Mouse (Mus musculus): ENCODE results near the gene Il12rb1.

Gene Il12rb1

DNA sequence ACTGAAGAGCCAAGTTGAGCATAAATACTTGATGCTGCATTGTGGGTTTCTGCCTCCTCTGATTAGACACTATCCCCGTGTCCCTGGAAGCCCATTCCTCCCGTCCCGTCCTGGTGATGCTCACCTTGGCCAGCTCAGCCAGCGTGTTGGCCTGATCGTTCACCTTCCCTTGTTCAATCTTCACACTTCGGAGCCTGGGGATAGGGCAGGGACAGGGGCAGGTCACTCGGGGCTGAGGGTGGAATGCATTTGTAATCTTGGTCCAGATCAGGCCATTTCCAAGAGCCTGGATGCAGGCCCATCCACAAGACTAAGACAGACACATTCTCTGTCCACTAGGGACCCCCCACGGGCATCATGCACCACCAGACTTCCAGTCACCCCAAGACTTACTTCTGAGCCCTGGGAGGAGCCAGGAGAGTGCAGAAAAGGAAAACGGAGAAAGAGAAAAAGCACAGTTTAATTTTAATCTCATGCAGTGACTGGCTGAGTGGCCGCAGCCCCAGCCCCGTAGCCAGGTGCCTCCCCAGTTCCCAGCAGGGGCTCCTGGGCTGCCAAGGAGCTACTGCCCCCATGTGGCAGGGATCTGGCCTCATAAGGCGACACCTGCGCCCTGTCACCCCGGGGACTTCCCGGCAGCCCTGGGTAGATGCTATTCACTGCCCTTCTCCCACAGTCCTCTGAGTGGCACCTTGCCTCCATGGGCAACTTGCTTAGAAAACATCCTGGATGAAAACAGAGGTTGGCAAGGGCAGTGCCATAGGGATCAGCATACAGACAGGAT, 38.3 kb downstream of the Il12rb1 start:
- in situ Hi-C loops (cut with MboI, MseI) = no loop called here

DNA sequence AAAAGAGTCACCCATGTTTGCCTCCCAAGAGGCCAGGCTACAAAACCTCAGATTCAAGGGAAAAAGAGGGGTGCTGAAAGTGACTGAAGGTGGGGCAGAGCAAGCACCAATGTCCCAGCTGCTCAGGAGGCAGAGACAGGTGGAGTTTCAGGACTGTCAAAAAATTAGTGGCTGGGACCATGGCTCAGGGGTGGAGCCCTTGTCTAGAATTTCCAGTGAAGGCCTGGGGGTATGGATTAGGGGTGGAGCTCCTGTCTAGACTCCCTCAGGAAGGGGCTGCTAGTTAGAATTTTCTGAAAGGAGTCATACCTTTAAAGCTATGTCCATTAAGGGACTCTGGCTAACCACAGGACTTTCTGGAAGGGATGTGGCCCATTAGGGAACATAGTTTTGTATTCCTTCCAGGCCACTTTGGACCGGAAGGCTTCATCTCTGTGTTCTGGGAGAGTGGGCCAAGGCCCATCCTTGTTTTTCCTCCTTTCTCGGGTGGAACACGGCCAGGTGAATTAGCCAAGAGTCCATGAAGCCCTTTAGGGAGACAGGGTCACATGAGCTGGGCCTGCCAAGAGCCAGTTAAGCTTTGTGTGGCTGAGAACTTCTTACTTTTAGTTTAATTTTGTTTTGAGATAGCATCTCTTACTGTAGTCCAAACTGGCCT, 41.2 kb downstream of the Il12rb1 start:
- in situ Hi-C loops (cut with MboI, MseI) = no loop called here

DNA sequence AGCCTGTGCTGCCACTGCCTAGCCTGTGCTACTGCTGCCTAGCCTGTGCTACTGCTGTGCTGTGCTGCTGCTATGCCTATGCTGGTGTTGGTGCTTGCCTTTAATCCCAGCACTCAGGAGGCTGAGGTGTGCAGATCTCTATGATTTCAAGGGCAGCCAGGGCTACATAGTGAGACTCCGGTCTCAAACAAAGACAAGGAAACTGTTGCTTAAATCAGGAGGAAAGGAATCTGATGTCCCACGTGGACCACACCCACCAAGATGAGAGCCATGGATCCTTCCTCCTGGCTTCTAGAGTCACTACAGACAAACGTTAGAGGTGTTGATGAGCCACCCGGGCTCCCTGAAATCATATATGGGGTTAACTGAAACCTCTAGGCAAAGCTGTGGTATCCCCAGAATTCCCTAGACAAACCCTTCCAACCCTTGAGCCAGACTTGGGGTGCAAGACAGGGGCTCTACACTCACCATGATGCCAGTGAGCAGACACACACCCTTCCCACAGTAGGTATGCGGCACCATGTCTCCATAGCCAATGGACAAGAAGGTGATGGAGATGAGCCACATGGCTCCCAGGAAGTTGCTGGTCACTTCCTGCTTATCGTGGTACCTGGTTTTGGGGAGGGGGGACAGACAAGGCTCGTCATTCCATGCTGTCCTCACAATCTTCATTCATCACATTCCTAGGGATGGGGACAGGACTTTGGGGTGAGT, 42.0 kb downstream of the Il12rb1 start:
- in situ Hi-C loops (cut with MboI, MseI) = no loop called here

DNA sequence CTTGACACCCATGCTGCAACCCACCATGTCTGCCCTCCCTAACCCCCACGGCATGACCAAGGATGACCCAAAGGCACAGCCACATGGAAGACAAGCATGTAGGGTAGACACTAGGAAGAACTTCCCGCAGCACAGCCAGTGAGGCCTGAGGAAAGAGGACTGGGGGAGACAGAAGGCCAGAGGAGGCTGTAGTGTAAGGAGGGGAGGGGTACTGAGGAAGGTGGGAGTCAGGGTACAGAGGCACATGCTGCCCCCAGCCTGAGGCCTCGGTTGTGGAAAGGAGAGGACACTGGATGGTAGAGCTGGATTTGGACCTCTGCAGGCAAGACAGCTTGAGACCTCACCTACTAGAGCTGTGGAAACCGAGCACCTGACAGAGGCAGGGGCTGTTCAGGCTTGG, 42.7 kb downstream of the Il12rb1 start:
- in situ Hi-C loops (cut with MboI, MseI) = no loop called here

DNA sequence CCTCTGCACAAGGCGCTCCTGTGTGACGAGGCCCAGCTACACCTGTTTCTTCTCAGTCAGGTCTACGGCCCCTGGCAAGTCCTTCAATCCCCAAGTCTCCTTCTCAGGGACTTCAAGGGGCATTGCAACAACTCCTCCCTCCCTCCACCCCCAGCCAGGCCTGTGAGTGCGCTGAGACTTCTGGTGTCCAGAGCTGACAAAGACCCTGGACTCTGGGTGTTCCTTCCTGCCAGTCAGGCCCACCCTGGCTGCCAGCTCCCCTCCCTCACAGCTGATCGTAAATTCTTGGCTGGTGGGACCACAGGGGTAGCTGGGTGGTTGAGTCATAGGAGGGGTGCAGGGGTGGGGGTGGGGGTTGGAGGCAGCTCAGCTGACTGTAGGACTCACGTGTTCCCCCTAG, 43.6 kb downstream of the Il12rb1 start:
- in situ Hi-C loops (cut with MboI, MseI) = no loop called here

DNA sequence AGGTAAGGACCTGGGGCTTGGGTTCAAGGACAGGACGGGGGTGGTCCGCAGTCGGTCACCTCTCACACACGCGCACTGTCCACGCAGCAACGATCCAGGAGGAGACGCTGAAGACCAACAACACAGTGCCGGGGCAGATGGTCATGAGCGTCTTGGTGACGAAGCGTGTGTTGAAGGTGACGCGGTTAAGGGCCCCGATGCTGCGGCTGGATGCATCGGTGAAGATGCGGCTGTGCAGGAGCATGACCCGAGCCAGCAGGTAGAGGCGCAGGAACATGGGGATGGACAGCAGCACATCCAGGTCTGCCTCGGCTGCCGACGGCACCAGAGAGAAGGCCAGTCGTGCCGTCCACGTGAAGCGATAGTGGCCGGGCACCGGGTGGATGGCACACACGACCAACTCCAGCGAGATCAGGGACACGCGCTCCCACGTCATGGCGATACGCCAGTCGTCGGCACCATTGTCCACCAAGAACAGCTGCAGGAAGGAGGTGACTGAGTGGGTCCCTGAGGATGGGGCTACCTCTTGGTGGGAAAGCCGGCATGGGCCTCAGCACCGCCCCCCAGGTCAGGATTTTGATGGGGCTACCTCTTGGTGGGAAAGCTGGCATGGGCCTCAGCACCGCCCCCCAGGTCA, 44.5 kb downstream of the Il12rb1 start:
- in situ Hi-C loops (cut with MboI, MseI) = no loop called here

DNA sequence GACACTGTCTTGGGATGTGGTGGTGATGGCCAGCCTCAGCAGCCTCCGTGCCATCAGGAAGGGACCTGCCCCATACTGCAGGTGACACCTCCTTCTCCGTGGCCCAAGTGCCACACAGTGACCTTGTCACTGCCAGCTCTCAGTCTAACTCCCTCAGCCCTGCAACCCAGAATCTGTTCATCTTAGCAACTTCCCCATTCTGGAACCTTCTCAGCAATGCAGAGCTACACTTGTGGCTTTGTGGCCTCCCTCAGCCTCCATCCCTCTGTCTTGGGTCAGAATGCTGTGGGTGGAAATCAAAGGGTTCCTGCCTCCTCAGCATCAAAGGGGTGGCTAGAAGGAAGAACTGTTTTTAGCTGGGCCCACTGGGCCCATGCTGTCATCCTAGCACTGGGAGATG, 45.6 kb downstream of the Il12rb1 start:
- in situ Hi-C loops (cut with MboI, MseI) = no loop called here

DNA sequence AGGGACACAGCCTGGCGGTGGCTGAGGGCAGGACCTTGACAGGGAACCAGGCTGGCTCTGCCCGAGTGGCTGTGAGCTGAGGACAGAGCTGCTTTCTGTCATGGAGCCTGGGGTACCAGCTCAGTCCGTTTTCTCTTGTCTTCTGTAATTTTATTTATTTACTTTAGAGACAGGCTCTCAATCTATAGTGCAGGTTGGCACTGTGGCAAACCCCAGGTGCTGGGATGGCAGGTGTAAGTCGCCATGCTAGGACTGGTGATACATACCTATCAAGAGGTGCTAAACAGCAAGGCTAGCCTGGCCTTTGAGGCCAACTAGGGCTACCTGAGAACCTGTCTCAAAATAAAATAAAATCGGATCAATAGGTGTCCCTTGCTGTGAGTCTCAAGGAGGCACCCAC, 47.8 kb downstream of the Il12rb1 start:
- in situ Hi-C loops (cut with MboI, MseI) = no loop called here

DNA sequence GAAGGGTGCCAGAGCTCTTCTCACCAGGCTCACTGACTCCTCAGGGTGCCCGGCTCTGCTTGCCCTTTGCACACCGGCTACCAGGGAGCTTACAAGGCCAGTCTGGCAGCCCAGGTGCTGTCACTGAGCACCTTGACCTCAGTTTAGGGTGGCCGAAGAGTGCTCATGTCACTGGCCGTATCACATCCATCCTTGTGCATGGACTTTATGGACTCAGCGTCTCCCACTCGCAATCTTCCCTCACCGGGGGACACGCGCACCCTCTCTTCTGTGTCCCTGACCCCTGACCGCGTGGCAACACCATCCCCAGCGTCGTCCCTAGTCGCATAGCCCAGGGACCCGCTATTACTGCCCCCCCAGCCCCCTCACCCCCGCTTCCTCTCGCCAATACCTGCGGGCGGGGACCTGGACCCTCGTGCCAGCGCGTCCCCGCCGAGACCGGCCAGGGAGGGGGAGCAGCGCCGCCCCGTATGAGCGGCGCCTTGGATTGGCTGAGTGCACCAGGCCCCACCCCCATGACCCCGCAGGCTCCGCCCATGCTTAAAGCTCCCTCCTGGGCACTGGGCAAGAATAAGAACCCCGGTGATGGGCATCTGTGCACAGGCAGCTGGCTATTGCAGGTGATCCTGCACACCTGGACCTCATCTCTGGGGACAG, 48.4 kb downstream of the Il12rb1 start:
- in situ Hi-C loops (cut with MboI, MseI) = no loop called here

DNA sequence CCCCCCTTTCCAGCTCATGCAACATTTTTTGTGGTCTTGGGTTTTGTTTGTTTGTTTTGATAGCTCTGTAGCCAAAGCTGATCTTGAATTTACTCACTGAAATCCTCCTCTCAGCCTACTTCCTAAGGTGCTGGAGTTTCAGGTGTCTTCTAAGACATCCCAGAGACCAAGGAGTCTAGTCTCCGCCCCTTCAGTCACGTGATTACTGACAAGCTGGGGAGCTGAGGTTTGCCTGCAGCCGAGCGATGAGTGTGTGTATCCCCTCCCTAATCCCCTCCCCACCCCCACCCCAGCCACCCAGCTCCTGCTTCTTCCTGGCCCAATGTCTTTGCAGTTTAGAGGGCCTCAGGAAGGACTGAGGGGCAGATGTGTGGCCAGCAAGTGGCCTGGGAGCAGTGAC, 49.3 kb downstream of the Il12rb1 start:
- in situ Hi-C loops (cut with MboI, MseI) = no loop called here

DNA sequence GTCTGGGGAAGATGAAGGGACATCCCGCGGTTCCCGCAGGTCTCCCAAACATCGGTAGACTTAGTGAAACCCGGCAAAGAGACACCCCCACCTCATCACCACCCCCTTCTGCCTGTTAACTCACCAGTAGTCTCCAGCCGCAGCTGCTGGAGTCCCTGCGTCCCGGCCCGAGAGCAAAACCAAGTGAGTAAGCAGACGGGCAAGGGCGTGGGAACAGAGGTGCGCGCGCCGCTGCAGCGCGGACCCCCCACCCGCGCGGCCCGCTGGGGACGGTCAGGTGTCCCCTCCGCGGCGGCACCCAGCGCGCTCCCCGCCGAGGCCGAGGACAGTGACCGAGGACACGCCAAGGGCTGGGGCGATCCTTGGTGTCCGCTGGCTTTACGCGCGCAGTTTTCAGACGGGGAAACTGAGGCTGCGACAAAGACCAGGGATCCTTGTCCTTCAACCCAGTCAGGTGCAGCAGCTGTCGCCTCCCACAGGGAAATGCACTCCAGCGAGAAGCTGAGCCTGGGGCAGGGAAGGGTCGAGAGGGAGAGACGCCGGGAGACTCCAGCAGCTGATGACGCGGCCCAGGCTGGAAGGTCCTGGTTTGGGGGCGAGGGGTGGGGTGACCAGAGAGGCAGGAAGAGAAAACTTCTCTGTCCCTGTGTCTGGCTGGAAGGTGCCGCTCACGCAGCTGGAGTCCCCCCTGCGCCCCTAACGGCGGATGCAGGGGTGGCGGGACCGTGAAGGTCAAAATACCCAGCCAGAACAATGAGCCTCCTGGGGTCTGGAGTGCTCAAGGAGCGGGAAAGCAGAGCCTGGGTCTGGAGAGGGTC, 54.8 kb downstream of the Il12rb1 start, which contains the start of gene Kcnn1:
Gene Kcnn1, minus strand, starts transcription at position 435 of the 818 bp plus-strand sequence.
- in situ Hi-C loops (cut with MboI, MseI) = no loop called here

DNA sequence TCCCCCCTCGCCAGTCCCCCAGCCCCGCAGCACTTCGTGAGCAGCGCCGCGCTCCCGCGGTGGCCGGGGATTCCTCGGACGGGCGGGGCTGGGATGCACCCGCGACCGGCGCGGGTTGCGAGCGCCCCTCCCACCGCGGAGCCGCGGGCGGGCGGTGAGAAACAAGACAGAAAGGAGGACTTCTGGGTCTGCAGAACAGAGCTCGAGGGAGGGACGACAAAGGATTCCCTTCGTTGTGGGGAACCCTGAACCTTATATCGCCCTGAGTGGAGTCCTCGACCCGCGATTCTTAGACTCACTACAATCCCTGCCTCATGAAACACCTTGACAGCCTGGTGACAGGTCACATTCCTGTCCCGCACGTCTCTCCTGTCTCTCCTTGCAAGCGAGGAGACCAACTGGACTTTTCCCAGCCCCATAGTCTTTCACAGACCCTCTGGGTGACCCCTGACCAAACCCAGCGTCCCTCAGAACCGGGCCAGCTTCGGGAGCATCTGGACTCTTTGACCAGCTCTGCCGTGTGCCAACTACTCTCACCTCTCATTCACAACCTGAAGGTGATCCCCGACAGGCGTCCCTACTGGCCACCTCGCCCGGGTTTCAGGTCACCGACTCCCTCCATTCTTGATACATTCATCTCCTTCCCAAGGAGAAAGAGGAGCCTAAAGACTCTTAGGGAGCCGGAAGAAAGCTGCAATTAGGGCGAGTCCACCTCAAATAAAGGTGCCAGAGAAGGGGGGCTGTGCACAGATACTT, 55.9 kb downstream of the Il12rb1 start:
- in situ Hi-C loops (cut with MboI, MseI) = no loop called here

DNA sequence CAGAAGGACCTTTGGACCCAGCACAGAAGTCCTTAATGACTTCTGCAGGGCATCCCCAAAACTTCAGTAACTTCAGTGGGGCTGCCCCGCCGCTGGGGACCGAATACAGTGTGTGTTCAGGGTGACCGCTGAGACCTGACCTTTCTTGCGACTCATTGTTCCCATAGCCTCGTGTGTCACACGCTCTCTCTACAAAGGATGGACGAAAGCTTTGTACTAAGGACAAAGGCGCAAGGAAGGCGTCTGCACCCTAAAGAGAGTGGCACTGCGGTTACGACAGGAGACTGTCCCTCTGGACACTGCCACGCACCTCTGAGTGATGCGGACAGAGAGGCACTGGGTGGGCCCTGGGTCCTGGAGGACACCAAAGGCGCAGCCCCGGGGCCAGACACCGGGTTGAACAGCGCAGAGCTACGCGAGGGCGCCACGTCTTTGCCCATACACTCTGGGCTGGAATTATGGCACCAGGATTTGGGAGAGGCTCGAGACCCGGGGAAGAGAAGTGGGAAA, 56.5 kb downstream of the Il12rb1 start:
- in situ Hi-C loops (cut with MboI, MseI) = no loop called here

DNA sequence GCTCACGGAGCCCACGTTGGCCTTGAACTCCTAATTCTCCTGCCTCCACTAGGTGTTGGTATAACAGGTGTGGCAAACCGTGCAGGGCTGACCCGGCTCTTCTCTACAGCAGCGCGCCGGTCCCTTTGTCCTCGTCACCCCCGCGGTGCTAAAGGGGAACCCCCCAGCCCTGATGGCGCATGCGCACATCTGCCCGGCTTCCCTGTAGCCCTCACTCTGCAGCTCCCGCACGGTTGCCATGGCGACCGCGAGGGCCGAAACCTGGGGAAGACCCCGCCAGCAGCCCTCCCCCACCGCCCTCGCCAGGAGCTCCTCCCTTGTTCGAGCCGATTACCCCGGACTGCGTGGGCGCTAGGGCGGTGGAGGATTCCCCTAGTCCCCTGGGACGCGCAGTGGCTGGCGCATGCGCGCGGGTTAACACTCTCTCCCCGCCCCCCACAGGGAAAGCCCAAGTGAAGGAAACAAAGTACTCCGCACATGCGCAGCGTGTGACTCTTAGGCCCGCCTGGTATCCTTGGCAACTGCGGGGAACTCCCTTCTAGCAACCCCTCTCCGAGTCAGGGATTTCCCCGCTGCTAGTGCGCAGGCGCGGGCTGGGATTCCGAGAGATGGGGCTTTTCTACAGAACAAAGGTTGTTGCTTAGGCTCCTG, 57.2 kb downstream of the Il12rb1 start:
- in situ Hi-C loops (cut with MboI, MseI) = no loop called here

DNA sequence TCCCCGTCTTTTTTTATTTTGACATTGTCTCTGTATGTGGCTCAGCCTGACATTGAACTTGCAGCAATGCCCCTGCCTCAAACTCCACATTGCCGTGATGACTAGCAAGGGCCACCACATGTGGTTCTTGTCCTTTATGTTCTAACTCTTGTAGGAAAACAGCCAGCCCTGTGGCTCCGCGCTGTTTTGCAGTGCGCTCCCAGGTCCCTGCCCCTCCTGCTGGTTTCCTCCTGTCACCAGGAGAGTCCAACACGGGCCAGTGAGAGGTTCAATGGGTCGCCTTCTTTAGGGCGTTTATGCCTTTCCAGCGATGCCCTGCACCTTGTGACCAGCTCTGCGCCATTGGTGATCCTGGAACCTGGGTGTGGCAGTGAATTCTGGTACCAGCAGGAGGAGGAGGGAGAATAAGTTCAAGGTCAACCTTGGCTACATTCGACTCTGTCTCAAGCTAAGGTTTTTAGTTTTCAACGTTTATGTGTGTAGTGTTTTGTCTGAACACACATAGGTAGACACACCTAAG, 57.8 kb downstream of the Il12rb1 start:
- in situ Hi-C loops (cut with MboI, MseI) = no loop called here

DNA sequence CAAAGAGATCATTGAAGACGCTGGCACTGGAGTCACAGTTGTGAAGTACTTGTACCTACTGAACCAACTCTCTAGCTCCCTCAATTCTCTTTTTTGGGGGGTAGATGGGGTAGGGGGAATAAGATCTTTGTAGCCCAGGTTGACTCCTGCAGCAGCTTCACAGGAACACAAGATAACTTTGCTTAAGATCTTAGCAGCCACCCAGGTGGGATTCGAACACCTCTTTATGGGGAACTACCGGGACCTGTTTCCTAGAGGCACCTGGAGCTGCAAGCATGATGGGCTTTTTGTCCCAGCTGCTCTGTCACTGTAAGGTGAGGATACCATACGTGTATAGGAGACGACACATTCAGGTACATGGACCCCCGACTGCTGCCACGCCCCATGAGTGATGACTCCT, 58.3 kb downstream of the Il12rb1 start:
- in situ Hi-C loops (cut with MboI, MseI) = no loop called here

DNA sequence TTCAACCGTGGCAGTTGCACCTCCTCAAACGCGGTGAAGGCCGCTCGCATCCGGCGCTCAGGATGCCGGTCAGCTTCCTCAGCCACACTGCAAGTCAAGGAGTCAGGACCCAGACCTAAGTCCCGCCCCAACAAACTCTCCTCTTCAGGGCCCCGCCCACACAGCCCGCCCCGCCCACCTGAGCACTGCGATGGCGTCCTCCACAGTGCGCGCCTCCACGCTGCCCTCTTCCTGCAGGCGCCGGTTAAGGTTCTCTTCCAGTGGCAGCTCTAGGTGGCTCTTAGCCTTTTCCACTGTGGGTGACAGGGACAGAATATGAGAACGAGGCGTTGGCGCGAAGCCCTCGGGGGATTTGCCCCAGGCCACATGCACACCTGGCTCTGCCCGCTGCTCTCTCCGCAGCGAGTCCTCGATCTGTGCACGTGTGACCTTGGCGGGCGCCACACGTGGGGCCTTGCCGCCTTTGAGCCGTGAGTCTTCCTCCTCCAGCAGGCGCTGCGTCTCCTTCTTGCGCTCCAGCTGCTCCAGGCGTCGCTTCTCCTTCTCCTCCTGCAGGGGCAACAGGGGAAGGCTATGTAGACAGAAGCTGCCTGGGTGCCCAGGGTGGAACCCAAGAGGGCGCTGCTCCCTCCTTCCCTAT, 60.4 kb downstream of the Il12rb1 start:
- in situ Hi-C loops (cut with MboI, MseI) = no loop called here

DNA sequence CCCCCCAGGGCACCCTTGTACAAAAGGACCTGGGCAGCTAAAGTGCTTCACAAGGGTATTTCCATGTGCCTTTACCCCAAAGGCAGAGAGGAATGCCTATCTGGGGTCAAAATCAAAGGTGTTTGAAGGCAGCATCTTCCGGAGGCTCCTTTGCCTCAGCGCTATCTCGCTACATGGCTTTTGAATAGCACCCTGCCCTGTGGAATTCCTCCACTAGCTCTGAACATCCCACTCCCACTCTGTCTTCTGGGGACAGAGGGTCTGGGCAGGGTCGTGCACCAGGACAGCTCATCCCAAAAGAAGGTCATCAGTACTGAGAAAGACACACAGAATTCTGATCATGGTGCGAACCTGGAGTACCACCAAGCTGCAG, 60.9 kb downstream of the Il12rb1 start:
- in situ Hi-C loops (cut with MboI, MseI) = no loop called here

DNA sequence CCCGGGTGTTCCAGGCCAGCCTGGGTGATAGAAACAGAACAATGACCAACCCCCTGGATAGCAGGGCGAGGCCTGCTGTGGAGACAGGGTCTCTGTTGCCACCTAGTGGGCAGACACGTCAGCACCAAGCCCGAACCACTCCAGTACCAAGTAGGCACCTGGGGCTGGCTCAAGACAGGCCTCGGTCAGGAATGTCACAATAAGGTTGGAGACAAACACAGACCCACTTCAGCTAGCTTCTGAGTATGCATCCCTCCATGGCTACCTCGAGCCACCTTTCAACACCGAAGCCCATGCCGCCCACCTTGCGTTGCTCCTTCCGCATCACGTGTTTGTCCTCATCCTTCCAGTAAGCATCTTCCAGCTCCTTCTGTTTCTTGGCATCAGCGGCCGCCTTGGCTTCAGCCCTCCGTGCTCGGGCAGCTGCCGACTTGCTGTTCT, 61.4 kb downstream of the Il12rb1 start:
- in situ Hi-C loops (cut with MboI, MseI) = no loop called here
